Mouse (Mus musculus) cortical plate, adult 2 months (tissue): ENCODE results near the gene Nipal4.
A peak's percentile ranks its signal among the peaks of the same experiment; 100 is the strongest.

Experiments
- CTCF ChIP-seq: fragments of 200-500 bp; IDR thresholded peaks from 2 replicates; pipeline ENCODE4 v1.5.1; 2011; ENCODE audit warnings: mild to moderate bottlenecking, control low read depth, low read length; ENCODE audit not compliant: insufficient read depth; ENCODE audit errors: extremely low read depth
- POLR2A ChIP-seq: fragments of 200-500 bp; IDR thresholded peaks from 2 replicates; pipeline ENCODE4 v1.6.1; 2011; ENCODE audit warnings: mild to moderate bottlenecking, low read length, control low read depth; ENCODE audit not compliant: insufficient read depth; ENCODE audit errors: extremely low read depth

DNA sequence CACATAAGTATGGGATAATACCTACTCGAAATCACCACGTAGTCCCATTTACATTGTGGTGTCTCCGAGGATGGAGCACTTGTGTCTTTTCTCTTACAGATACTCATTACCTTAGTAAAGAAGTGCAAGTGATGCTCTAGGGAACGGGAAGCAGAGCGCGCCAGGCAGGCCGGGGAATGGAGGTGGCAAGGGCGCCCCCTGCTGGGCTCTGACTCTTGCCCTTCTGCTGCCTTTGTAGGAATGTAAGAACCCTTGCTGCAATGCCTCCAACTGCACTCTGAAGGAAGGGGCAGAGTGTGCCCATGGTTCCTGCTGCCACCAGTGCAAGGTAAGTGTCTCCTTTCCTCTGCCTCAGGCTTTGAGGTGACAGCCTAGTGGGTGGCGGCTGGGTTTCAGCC is 37.8 kb downstream of the Nipal4 start:
- no peak for TF ChIP-seq POLR2A
- peak; percentile 59 for TF ChIP-seq CTCF
